Mouse (Mus musculus): ENCODE results near the gene Taar1. TPM values are rescaled to one million over a fixed set of nuclear protein-coding genes. Genes with fewer than 3 reads are reported as not detected.

The Taar1 gene
- polyA plus RNA-seq, 1 experiment from 2014 or later: not detected

DNA sequence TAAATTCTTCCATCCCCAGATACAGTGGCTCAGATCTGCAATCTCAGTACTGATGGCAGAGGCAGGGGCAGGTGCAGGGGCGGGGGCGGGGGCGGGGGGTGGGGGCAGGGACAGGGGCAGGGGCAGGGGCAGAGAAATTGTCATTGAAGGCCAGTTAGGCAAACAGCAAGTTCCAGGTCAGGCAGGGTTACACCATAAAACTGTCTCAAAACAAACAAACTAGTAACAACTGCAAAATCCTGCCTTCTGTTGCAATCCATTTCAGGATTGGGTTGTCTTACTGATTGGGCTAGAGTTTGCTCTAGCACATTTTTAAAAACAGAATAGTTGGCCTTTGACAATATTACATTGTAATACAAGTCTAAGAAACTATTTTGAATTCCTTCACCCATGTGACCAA is 2.3 kb downstream of the Taar1 start:
- Histone ChIP-seq H3K4me2 (ENCODE audit: low read depth, low read length) (no peak overlapping the region), H3K4me1 (ENCODE audit: control insufficient read depth, low read depth, low read length) (no peaks in the 10 kb centered on the region), H3K36me3 (ENCODE audit: control insufficient read depth, insufficient read depth) (no peaks in the 10 kb centered on the region), H3K9me3 (replicated peaks; ENCODE audit: control insufficient read depth, low read length) (no peaks in the 10 kb centered on the region), H3K4me3 (ENCODE audit: low read depth, low read length) (no peak overlapping the region), H3K27ac (ENCODE audit: low read length) (no peak overlapping the region), H3K9ac (ENCODE audit: low read depth, low read length) (no peak overlapping the region), H3K27me3 (ENCODE audit: control insufficient read depth, insufficient read depth, low read depth, low read length) (no peaks in the 10 kb centered on the region)
- WGBS (ENCODE audit: insufficient replicate concordance): 51% methylated on average over 3 of the region's 3 CpGs
- ATAC-seq (ENCODE audit: low read depth): peak; percentile 79

DNA sequence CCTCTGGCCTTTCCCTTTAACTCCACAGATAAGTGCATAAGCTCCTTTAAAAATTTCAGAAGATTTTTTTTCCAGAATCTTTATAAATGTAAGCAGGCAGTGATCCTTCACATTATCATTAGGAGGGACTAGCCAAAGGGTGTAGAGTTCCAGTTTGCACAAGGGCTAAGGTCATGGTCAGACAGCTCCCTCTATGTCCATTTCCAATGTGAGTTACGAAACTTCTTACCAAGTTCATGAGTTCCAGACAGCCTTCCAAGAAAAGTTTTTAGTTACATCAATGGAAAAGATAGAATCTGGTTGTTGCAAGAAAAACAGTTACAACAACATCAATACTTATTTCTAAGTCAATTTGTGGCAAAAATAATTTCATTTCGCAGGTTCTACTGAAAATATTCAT is 3.8 kb downstream of the Taar1 start:
- Histone ChIP-seq H3K4me2 (ENCODE audit: low read depth, low read length) (no peak overlapping the region), H3K4me3 (ENCODE audit: low read depth, low read length) (no peak overlapping the region), H3K9ac (ENCODE audit: low read depth, low read length) (no peak overlapping the region), H3K27ac (ENCODE audit: low read length) (no peak overlapping the region), H3K9me3 (replicated peaks; ENCODE audit: control insufficient read depth, low read length) (no peaks in the 10 kb centered on the region), H3K36me3 (ENCODE audit: control insufficient read depth, insufficient read depth) (no peaks in the 10 kb centered on the region), H3K4me1 (ENCODE audit: control insufficient read depth, low read depth, low read length) (no peaks in the 10 kb centered on the region), H3K27me3 (ENCODE audit: control insufficient read depth, insufficient read depth, low read depth, low read length) (no peaks in the 10 kb centered on the region)
- ATAC-seq (ENCODE audit: low read depth): no peak
- 48% methylated on average over 2 of the region's 2 CpGs for WGBS (ENCODE audit: insufficient replicate concordance)

DNA sequence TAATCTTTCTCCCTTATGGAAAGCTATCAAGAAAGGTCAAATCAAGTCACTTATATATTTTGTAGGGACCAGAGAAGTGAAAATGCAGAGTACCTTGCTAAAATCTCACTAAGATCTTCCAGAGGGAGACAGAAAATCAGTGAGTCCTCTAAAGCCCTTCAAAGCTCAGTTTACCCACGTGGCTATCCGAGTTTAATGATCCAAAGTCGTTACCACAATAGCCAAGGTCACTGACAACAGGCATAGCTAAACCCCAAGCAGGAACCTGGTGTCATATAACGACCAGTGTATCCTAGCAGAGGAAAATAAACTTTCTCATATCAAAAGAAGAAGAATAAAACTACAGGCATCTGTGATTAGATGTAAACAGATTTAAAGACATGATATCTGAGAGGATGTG is 17.5 kb downstream of the Taar1 start:
- no peak overlapping the region for H3K9ac ChIP-seq (ENCODE audit: low read depth, low read length)
- 33% methylated on average over 4 of the region's 4 CpGs for WGBS (ENCODE audit: insufficient replicate concordance)
- no peaks in the 10 kb centered on the region for H3K9me3 ChIP-seq (replicated peaks; ENCODE audit: control insufficient read depth, low read length)
- no peak overlapping the region for H3K4me2 ChIP-seq (ENCODE audit: low read depth, low read length)
- H3K36me3 ChIP-seq (ENCODE audit: control insufficient read depth, insufficient read depth): no peaks in the 10 kb centered on the region
- no peaks in the 10 kb centered on the region for H3K27me3 ChIP-seq (ENCODE audit: control insufficient read depth, insufficient read depth, low read depth, low read length)
- H3K4me3 ChIP-seq (ENCODE audit: low read depth, low read length): no peak overlapping the region
- no peaks in the 10 kb centered on the region for H3K4me1 ChIP-seq (ENCODE audit: control insufficient read depth, low read depth, low read length)
- no peak overlapping the region for H3K27ac ChIP-seq (ENCODE audit: low read length)
- ATAC-seq (ENCODE audit: low read depth): no peak

DNA sequence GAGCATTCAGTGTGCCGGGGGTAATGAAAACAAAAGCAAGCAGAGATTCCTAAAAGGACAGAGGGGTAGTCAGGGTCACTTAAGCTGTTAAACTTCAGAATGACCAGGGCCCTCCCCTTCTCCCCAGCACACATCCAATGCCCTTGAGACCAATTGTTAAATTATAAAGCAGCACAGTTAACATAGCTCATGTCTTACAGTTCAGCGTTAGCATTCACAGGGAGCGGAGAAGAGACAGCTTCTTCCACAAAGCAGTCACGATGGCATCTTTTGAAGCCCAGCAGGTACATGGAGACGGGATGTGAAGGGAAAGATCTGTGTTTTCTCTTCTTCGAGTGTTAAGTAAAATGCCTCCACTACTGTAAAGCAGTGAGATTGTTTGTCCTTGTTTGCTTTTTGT is 18.2 kb downstream of the Taar1 start, which contains the start of gene Taar2:
Gene Taar2 (plus strand): TSS at position 261 of the 400 bp plus-strand sequence.
- Histone ChIP-seq H3K9ac (ENCODE audit: low read depth, low read length) (no peak within 1 kb of the TSS), H3K9me3 (replicated peaks; ENCODE audit: control insufficient read depth, low read length) (no peaks in the 10 kb centered on the region), H3K4me1 (ENCODE audit: control insufficient read depth, low read depth, low read length) (no peaks in the 10 kb centered on the region), H3K27ac (ENCODE audit: low read length) (no peak within 1 kb of the TSS), H3K4me2 (ENCODE audit: low read depth, low read length) (no peak within 1 kb of the TSS), H3K36me3 (ENCODE audit: control insufficient read depth, insufficient read depth) (no peaks in the 10 kb centered on the region), H3K27me3 (ENCODE audit: control insufficient read depth, insufficient read depth, low read depth, low read length) (no peaks in the 10 kb centered on the region), H3K4me3 (ENCODE audit: low read depth, low read length) (no peak within 1 kb of the TSS)
- ATAC-seq (ENCODE audit: low read depth): no peak
- WGBS (ENCODE audit: insufficient replicate concordance): 50% methylated on average over 6 of the region's 6 CpGs

DNA sequence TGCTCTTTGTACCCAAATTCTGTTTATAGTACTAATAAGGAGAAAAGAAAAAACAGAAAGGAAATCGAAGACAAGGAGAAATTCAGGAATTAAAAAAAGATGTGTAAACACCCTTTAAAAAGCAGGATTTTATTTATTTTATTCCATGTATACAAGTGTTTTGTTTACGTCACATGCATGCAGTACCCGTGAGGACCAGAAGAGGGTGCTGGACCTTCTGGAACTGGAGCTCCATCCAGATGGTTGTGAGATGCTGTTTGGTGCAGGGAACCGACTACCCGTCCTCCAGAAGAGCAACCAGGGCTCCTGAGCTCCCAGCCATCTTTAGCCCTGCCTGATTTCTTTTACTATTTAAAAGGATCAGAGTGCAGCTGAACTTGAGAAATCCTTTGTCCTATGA is 22.3 kb downstream of the Taar1 start:
- WGBS (ENCODE audit: insufficient replicate concordance): 55% methylated on average over 5 of the region's 5 CpGs
- Histone ChIP-seq H3K9ac (ENCODE audit: low read depth, low read length) (no peak overlapping the region), H3K4me2 (ENCODE audit: low read depth, low read length) (no peak overlapping the region), H3K36me3 (ENCODE audit: control insufficient read depth, insufficient read depth) (no peaks in the 10 kb centered on the region), H3K27me3 (ENCODE audit: control insufficient read depth, insufficient read depth, low read depth, low read length) (no peaks in the 10 kb centered on the region), H3K9me3 (replicated peaks; ENCODE audit: control insufficient read depth, low read length) (no peaks in the 10 kb centered on the region), H3K27ac (ENCODE audit: low read length) (no peak overlapping the region), H3K4me1 (ENCODE audit: control insufficient read depth, low read depth, low read length) (no peaks in the 10 kb centered on the region), H3K4me3 (ENCODE audit: low read depth, low read length) (no peak overlapping the region)
- ATAC-seq (ENCODE audit: low read depth): no peak

DNA sequence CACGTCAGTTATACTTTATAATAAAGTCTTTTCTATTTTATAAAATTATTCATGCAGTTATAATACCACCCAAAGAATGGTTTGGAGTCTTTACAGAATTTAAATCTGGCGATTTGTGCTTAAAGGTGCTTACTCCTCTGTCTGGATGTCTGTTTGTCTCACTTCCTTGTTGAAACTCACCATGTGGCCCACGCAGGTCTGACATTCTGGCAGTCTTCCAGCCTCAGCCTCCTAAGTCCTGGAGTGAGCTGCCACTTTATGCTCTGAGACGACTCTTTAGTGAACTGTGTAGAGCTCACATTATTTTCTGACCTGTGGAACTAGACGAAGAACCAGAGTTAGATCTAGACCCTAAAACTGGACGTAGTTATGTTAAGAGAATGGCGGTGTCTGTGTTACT is 27.9 kb downstream of the Taar1 start:
- Histone ChIP-seq H3K4me3 (ENCODE audit: low read depth, low read length) (no peak overlapping the region), H3K27ac (ENCODE audit: low read length) (no peak overlapping the region)
- ATAC-seq (ENCODE audit: low read depth): no peak

DNA sequence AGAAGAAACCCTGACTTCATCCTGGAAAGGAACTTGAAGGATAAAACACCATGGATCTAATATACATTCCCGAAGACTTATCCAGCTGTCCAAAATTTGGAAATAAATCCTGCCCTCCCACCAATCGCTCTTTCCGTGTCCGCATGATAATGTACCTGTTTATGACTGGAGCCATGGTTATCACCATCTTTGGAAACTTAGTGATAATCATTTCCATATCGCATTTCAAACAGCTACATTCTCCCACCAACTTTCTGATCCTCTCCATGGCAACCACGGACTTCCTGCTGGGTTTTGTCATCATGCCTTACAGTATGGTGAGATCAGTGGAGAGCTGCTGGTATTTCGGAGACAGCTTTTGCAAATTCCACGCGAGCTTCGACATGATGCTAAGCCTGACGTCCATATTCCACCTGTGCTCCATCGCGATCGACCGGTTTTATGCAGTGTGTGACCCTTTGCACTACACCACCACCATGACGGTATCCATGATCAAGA is 29.4 kb downstream of the Taar1 start, which contains the start of gene Taar3:
Gene Taar3 (plus strand): TSS at position 51 of the 498 bp plus-strand sequence.
- no peak within 1 kb of the TSS for H3K4me2 ChIP-seq (ENCODE audit: low read depth, low read length)
- H3K27ac ChIP-seq (ENCODE audit: low read length): no peak within 1 kb of the TSS
- H3K4me3 ChIP-seq (ENCODE audit: low read depth, low read length): no peak within 1 kb of the TSS
- H3K27me3 ChIP-seq (ENCODE audit: control insufficient read depth, insufficient read depth, low read depth, low read length): no peaks in the 10 kb centered on the region
- no peak for ATAC-seq (ENCODE audit: low read depth)
- H3K9ac ChIP-seq (ENCODE audit: low read depth, low read length): no peak within 1 kb of the TSS
- no peaks in the 10 kb centered on the region for H3K36me3 ChIP-seq (ENCODE audit: control insufficient read depth, insufficient read depth)
- no peaks in the 10 kb centered on the region for H3K9me3 ChIP-seq (replicated peaks; ENCODE audit: control insufficient read depth, low read length)
- H3K4me1 ChIP-seq (ENCODE audit: control insufficient read depth, low read depth, low read length): no peaks in the 10 kb centered on the region
- WGBS (ENCODE audit: insufficient replicate concordance): 76% methylated on average over 16 of the region's 16 CpGs

More for the DNA sequence above, 27.9 kb downstream of the Taar1 start:
- Histone ChIP-seq H3K9me3 (replicated peaks; ENCODE audit: control insufficient read depth, low read length) (no peaks in the 10 kb centered on the region), H3K27me3 (ENCODE audit: control insufficient read depth, insufficient read depth, low read depth, low read length) (no peaks in the 10 kb centered on the region), H3K4me1 (ENCODE audit: control insufficient read depth, low read depth, low read length) (no peaks in the 10 kb centered on the region), H3K36me3 (ENCODE audit: control insufficient read depth, insufficient read depth) (no peaks in the 10 kb centered on the region), H3K4me2 (ENCODE audit: low read depth, low read length) (no peak overlapping the region), H3K9ac (ENCODE audit: low read depth, low read length) (no peak overlapping the region)
- WGBS (ENCODE audit: insufficient replicate concordance): 52% methylated on average over 7 of the region's 7 CpGs

DNA sequence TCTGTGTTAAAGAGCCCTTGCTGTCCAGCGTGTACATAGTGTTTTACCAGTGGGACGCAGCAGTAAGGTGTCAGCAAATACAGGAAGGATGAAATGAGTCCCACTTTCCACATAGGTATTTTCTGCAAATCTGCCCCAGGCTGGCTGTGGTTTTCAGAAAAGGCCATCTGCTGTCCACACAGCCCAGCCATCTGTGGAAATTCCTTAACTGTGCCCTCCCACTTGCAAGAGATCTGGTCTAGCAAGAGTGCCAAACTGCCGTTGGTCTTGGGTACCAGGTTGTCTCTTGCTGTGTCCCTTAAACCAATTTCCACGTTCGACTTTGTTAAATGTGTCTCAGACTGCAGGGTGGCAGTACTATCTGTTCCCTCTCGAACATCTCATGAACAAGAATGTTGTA is 31.6 kb downstream of the Taar1 start:
- no peak overlapping the region for H3K4me2 ChIP-seq (ENCODE audit: low read depth, low read length)
- H3K36me3 ChIP-seq (ENCODE audit: control insufficient read depth, insufficient read depth): no peaks in the 10 kb centered on the region
- H3K4me3 ChIP-seq (ENCODE audit: low read depth, low read length): no peak overlapping the region
- WGBS (ENCODE audit: insufficient replicate concordance): 68% methylated on average over 6 of the region's 6 CpGs
- ATAC-seq (ENCODE audit: low read depth): no peak
- no peaks in the 10 kb centered on the region for H3K4me1 ChIP-seq (ENCODE audit: control insufficient read depth, low read depth, low read length)
- H3K9me3 ChIP-seq (replicated peaks; ENCODE audit: control insufficient read depth, low read length): no peaks in the 10 kb centered on the region
- H3K9ac ChIP-seq (ENCODE audit: low read depth, low read length): no peak overlapping the region
- no peak overlapping the region for H3K27ac ChIP-seq (ENCODE audit: low read length)
- no peaks in the 10 kb centered on the region for H3K27me3 ChIP-seq (ENCODE audit: control insufficient read depth, insufficient read depth, low read depth, low read length)

DNA sequence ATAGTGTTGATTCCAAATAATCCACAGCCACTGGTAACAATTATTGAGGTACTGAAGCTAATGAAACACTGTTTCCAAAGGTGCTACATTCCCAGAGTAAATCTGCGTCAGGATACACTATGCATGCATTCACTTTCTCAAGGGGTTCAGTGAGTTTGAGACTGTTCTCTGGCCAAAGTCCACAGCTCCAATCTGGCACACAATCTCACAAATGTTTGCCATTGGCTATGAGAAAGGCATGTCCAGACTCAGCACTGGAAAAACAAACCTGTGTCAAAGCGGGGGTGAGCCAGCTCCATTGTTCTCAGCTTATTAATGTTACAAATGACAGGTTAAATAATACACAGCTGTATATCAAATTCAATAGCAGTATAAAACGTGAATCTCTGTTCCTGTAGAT is 38.9 kb downstream of the Taar1 start:
- no peaks in the 10 kb centered on the region for H3K9me3 ChIP-seq (replicated peaks; ENCODE audit: control insufficient read depth, low read length)
- no peak for ATAC-seq (ENCODE audit: low read depth)

More for the DNA sequence above, 38.9 kb downstream of the Taar1 start:
- Histone ChIP-seq H3K27me3 (ENCODE audit: control insufficient read depth, insufficient read depth, low read depth, low read length) (no peaks in the 10 kb centered on the region), H3K4me1 (ENCODE audit: control insufficient read depth, low read depth, low read length) (no peaks in the 10 kb centered on the region), H3K4me2 (ENCODE audit: low read depth, low read length) (no peak overlapping the region), H3K27ac (ENCODE audit: low read length) (no peak overlapping the region), H3K9ac (ENCODE audit: low read depth, low read length) (no peak overlapping the region), H3K36me3 (ENCODE audit: control insufficient read depth, insufficient read depth) (no peaks in the 10 kb centered on the region), H3K4me3 (ENCODE audit: low read depth, low read length) (no peak overlapping the region)
- WGBS (ENCODE audit: insufficient replicate concordance): 46% methylated on average over 3 of the region's 3 CpGs
